Mouse (Mus musculus) forebrain, embryonic 11.5 days (tissue): ENCODE measurements around the gene Smyd4. TPM values are rescaled to one million over a fixed set of nuclear protein-coding genes. Genes with fewer than 3 reads are reported as not detected.

Source experiments
- ATAC-seq: fragments of 200-750 bp; cut with Nextera tagmentation; replicated peaks from 2 replicates; pipeline ENCODE4 v1.8.0; 2017; ENCODE audit warnings: moderate TSS enrichment; ENCODE audit not compliant: low FRiP score
- DNase-seq: peaks from one replicate; pipeline ENCODE4 v3.0.0-alpha.2; 2017; ENCODE audit warnings: low spot score
- H3K27ac ChIP-seq: fragments of 300-500 bp; sonication (generic); 2 replicates; pipeline ENCODE4 v1.5.1; 2014; ENCODE audit warnings: low read depth, low read length
- H3K27me3 ChIP-seq: fragments of 300-500 bp; sonication (generic); 2 replicates; pipeline ENCODE4 v1.6.1; 2014; ENCODE audit warnings: mild to moderate bottlenecking, low read length, mixed read lengths; ENCODE audit not compliant: control insufficient read depth, insufficient read depth
- H3K36me3 ChIP-seq: fragments of 300-500 bp; sonication (generic); 2 replicates; pipeline ENCODE4 v1.6.1; 2014; ENCODE audit warnings: mild to moderate bottlenecking, low read length, moderate library complexity, mixed read lengths; ENCODE audit not compliant: control insufficient read depth, insufficient read depth
- H3K4me1 ChIP-seq: fragments of 300-500 bp; sonication (generic); replicated peaks from 2 replicates; pipeline ENCODE4 v1.6.1; 2014; ENCODE audit warnings: low read length, mixed read lengths; ENCODE audit not compliant: control insufficient read depth, insufficient read depth
- H3K4me2 ChIP-seq: fragments of 300-500 bp; sonication (generic); 2 replicates; pipeline ENCODE4 v1.6.1; 2014; ENCODE audit warnings: low read depth, mild to moderate bottlenecking, low read length, moderate library complexity, mixed read lengths; ENCODE audit not compliant: severe bottlenecking
- H3K4me3 ChIP-seq: fragments of 300-500 bp; sonication (generic); 2 replicates; pipeline ENCODE4 v1.5.1; 2014; ENCODE audit warnings: low read depth, low read length
- H3K9ac ChIP-seq: fragments of 300-500 bp; sonication (generic); 2 replicates; pipeline ENCODE4 v1.6.1; 2014; ENCODE audit warnings: low read length
- H3K9me3 ChIP-seq: fragments of 300-500 bp; sonication (generic); 2 replicates; pipeline ENCODE4 v1.6.1; 2016; ENCODE audit warnings: low read length, mixed read lengths; ENCODE audit not compliant: control insufficient read depth
- WGBS: fragments of 180-500 bp; shearing (Covaris S2); extraction: QIAGEN DNeasy Blood & Tissue Kit; methylation state at CpG from one replicate; pipeline ENCODE4 v1.1.7; 2014; 5-methylcytosine and 5-hydroxymethylcytosine counted together
- polyA plus RNA-seq: library from polyadenylated mRNA; unstranded; fragments of >200 nt; fragmentation: Nextera tagmentation; extraction: Ambion mirVana; gene quantifications from 2 replicates; pipeline ENCODE4 v1.2.1, GENCODE M21; 2014

Gene Smyd4
- polyA plus RNA-seq, 1 experiment from 2014 or later: 20.0 TPM

GRCm38 (mm10) chr11:75443711-75444110 is 95.5 kb downstream of the Smyd4 start:
- WGBS: 50% methylated on average over 8 of the region's 8 CpGs

DNA sequence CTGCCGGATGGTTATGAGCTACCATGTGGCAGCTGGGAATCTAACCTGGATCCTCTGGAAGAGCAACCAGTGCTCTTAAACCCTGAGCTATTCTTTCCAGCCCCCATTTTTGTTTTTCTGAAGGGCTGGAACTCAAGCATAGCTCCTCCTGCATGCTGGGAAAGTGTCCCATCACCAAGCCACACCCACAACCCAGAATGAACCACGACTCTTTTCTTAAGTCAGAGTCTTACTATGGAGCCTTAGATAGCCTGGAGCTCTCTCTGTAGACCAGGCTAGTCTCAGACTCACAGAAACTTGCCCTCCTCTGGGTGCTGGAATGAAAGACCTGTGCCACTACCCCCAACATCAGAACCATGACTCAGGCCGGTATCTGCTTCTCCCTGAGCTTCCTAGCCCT is 100.3 kb downstream of the Smyd4 start:
- H3K36me3 ChIP-seq: no peaks in the 10 kb centered on the region; the same call in 1 of the 2 replicates
- H3K4me2 ChIP-seq: no peak overlapping the region
- no peak for DNase-seq
- H3K4me3 ChIP-seq: no peak overlapping the region
- no peaks in the 10 kb centered on the region for H3K27me3 ChIP-seq
- ATAC-seq: no peak
- no peak overlapping the region for H3K9ac ChIP-seq
- no peak overlapping the region for H3K27ac ChIP-seq
- peaks cover 2% of the 10 kb centered on the region for H3K4me1 ChIP-seq
- WGBS: 83% methylated on average over 3 of the region's 3 CpGs
- H3K9me3 ChIP-seq: no peaks in the 10 kb centered on the region

More at GRCm38 (mm10) chr11:75443711-75444110, 95.5 kb downstream of the Smyd4 start:
- no peak for DNase-seq
- H3K9ac ChIP-seq: no peak overlapping the region
- H3K27me3 ChIP-seq: no peaks in the 10 kb centered on the region
- H3K9me3 ChIP-seq: no peaks in the 10 kb centered on the region
- H3K4me2 ChIP-seq: no peak overlapping the region
- no peak overlapping the region for H3K4me3 ChIP-seq
- no peak overlapping the region for H3K27ac ChIP-seq
- H3K36me3 ChIP-seq: no peaks in the 10 kb centered on the region; the same call in 1 of the 2 replicates
- H3K4me1 ChIP-seq: peaks cover 2% of the 10 kb centered on the region; the same call in 1 of the 2 replicates
- no peak for ATAC-seq

DNA sequence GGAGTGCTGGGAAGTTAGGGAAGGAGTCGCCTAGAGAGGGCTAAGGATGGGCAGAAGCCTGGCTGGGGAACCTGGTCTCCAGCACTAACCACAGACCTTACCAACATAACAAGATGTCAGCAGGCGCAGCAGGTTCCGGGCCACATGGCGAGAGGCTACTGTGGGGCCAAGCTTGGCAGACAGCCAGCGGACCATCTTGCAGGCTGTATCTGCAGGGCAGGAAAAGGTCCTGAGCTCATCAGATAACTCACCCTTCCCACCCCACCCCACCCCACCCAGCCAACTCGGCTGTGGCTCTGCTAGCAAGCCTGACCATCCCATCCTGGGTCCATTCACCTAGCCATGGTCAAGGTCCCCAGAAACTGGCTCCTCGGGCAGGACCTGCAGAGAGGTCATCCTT is 101.5 kb downstream of the Smyd4 start:
- H3K27ac ChIP-seq: no peak overlapping the region
- H3K27me3 ChIP-seq: no peaks in the 10 kb centered on the region
- WGBS: 92% methylated on average over 7 of the region's 7 CpGs
- peaks cover 5% of the 10 kb centered on the region for H3K4me1 ChIP-seq
- no peak overlapping the region for H3K4me3 ChIP-seq
- DNase-seq (no peak), ATAC-seq (no peak)
- H3K4me2 ChIP-seq: no peak overlapping the region
- H3K9ac ChIP-seq: no peak overlapping the region
- H3K36me3 ChIP-seq: no peaks in the 10 kb centered on the region; the same call in 1 of the 2 replicates
- H3K9me3 ChIP-seq: no peaks in the 10 kb centered on the region

DNA sequence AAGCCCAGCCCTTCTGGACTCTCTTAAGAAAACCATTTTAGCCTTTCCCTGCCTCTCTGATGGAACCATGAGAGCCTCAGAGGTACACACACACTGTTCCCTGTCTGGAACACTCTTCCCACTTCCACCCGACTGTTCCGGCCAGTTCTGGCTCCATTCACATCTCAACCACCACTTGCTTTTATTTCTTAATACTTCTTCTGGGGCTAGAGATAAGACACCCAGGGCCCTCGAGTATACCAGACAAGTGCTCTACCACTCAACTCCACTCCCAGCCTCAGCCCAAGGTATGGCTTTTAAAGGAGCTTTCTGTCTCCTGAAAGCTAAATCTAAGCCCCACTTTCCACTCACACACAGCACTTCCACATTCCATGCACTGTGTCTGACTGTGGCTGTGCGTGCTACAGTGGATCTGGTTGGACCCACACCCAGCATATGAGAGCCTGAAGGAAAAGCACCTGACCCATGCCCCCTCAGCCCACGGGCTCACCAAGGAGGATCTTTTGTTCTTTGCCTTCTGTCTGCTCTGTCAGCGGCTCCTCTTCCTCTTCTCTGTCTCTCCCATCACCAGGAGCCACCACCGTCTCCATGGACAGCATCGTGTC is 102.2 kb downstream of the Smyd4 start:
- peak overlapping the region; percentile 20; the same call in 1 of the 2 replicates for H3K9ac ChIP-seq
- no peaks in the 10 kb centered on the region for H3K9me3 ChIP-seq
- H3K36me3 ChIP-seq: no peaks in the 10 kb centered on the region; the same call in 1 of the 2 replicates
- DNase-seq (no peak), ATAC-seq (no peak)
- H3K27me3 ChIP-seq: no peaks in the 10 kb centered on the region
- 92% methylated on average over 8 of the region's 8 CpGs for WGBS
- H3K4me2 ChIP-seq: 0 out of 2 replicates have a peak overlapping the region, but pooled peaks have one; percentile 8
- H3K4me1 ChIP-seq: peaks cover 8% of the 10 kb centered on the region
- no peak overlapping the region for H3K4me3 ChIP-seq
- H3K27ac ChIP-seq: no peak overlapping the region

DNA sequence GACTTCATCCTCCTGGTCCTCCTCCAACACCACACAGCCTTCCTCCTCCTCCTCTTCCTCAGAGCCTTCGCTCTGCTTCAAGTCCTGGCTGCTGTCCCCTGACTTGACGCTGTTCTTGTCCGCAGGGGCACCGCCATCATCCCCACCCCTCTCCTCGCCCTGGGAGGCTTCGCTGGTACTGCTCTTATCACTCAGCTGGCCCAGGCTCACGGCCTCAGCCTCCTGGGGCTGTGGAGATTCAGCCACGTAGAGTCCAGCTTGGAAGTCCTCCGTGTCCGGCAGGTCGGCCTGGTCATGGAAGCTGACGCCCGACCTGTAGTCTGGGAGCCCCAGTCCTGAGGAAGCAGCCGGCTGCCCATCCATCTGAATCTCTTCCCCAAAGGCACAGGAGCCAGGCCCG is 102.7 kb downstream of the Smyd4 start:
- Histone ChIP-seq H3K36me3 (no peaks in the 10 kb centered on the region; the same call in 1 of the 2 replicates), H3K9ac (peak overlapping the region; percentile 20; the same call in 1 of the 2 replicates), H3K27me3 (no peaks in the 10 kb centered on the region), H3K4me1 (peaks cover 8% of the 10 kb centered on the region), H3K4me3 (no peak overlapping the region), H3K9me3 (no peaks in the 10 kb centered on the region), H3K4me2 (0 out of 2 replicates have a peak overlapping the region, but pooled peaks have one; percentile 8), H3K27ac (no peak overlapping the region)
- ATAC-seq (no peak), DNase-seq (no peak)
- WGBS: 88% methylated on average over 15 of the region's 15 CpGs

DNA sequence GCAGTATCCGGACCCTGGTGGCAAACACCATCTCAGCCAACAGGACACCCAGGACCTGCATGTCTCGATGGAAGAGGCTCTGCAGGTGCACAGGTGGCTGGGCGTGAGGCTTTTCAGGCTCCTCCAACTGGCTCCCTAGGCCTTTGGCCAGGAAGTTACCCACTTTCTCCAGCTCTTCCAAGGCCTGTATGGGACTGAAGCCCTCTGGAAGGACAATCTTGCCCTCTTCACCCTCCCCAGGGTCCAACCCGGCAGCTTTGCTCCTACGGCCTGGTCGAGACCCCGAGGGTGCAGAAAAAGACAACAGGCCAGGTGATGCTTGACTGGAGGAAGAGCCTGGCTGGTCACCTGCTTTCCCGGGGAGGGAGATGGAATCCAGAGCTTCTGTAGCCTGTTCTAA is 103.8 kb downstream of the Smyd4 start:
- Histone ChIP-seq H3K9ac (no peak overlapping the region), H3K4me3 (no peak overlapping the region), H3K27ac (no peak overlapping the region), H3K4me1 (peaks cover 8% of the 10 kb centered on the region), H3K27me3 (no peaks in the 10 kb centered on the region), H3K9me3 (no peaks in the 10 kb centered on the region), H3K4me2 (no peak overlapping the region), H3K36me3 (no peaks in the 10 kb centered on the region; the same call in 1 of the 2 replicates)
- DNase-seq: no peak
- no peak for ATAC-seq
- 93% methylated on average over 8 of the region's 8 CpGs for WGBS

DNA sequence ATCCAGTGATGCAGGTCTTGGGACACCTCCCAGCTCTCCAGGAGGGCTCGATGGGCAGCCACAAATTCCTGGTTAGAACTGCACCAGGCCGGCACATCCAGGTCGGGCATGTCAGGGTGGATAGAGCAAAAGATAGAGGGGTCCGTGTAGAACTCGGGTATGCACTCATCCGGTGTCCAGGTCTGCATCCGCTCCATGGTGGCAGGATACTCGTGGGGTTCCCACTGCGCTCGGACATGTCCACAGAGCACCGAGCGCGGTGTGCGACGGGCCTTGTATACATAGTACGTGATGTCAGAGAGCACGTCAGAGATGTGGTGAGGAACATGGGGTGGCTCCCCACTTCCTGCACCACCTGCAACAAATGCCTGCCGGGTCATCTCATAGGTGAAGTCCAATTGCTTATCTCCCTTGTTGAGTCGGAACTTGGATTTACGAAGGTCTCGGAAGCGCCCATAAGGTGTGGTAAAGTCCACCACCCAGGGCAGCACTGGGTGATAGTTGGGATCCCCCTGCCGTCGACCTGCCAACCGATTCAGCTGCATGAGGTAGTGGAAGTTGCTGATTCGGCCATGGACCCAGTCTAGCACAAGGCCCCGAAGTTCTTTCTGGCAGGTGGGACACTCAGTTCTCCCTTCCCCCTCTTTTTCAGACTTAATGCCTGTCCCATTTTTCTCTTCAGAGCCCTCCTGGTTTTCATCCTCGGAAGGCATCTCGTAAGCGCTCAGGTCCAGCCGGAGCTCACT is 104.8 kb downstream of the Smyd4 start:
- no peaks in the 10 kb centered on the region for H3K9me3 ChIP-seq
- peaks cover 8% of the 10 kb centered on the region for H3K4me1 ChIP-seq
- H3K4me2 ChIP-seq: no peak overlapping the region
- no peak overlapping the region for H3K4me3 ChIP-seq
- ATAC-seq: no peak
- WGBS: 95% methylated on average over 31 of the region's 31 CpGs
- no peaks in the 10 kb centered on the region; the same call in 1 of the 2 replicates for H3K36me3 ChIP-seq
- H3K9ac ChIP-seq: no peak overlapping the region
- DNase-seq: no peak
- H3K27me3 ChIP-seq: no peaks in the 10 kb centered on the region
- no peak overlapping the region for H3K27ac ChIP-seq

- Histone ChIP-seq H3K4me3 (peak within 1 kb of the TSS; percentile 57), H3K27me3 (no peaks in the 10 kb centered on the region), H3K4me1 (peaks cover 8% of the 10 kb centered on the region), H3K27ac (no peak within 1 kb of the TSS), H3K36me3 (no peaks in the 10 kb centered on the region), H3K9ac (peak within 1 kb of the TSS; percentile 69), H3K9me3 (no peaks in the 10 kb centered on the region), H3K4me2 (peak within 1 kb of the TSS; percentile 99)
- WGBS: 3% methylated on average over 56 of the region's 56 CpGs
- ATAC-seq (peak; percentile 93), DNase-seq (peak; percentile 91)
Observed at GRCm38 (mm10) chr11:75453991-75454930, 106.0 kb downstream of the Smyd4 start, which contains the start of gene Wdr81. TSS of gene Wdr81 (minus strand) at chr11:75454717.
